Comparison of ENCODE assay signal across 24 mouse cellular contexts in the genomic region with DNA sequence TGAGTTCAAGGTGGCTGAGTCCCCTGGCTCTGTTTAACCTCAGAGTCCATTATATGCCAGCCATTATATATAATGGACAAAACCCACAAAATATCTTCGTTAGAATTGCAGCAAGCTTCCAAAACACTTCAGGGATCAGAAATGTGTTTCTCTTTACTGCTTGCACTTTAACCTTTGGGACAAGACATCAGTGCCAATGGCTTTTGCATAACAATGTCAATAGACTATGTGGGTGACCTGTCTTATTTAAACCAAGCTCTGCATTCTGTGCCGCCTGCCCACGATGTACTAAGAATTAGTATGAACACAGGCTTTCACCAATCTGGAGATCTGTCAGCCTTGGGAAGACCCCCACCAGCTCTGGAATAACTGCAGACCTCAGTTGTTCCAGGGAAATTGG.
DNase-seq lines count a peak whose midpoint lies in the region; ATAC-seq and TF ChIP-seq lines count a peak whose summit lies in the region.
"Had no signal": no experiment of that assay in that cellular context is flagged by ENCODE, and none has a peak within 500 bp of the region (broad histone marks: within the 10 kb centered on the region; RNA-seq: fewer than 3 reads in every experiment).

No protein-coding gene starts in this region.

- no peak overlapping the region for H3K4me3 ChIP-seq in heart, postnatal 0 days (ENCODE audit: low read depth, low read length)
- no peak overlapping the region for H3K4me3 ChIP-seq in heart, embryonic 10.5 days
- no peak overlapping the region for H3K4me3 ChIP-seq in left cerebral cortex, adult 2 months
- H3K4me3 ChIP-seq in midbrain, embryonic 12.5 days, result no peak overlapping the region
- H3K4me3 ChIP-seq in midbrain, embryonic 13.5 days (replicated peaks), result no peak overlapping the region
- H3K4me3 ChIP-seq in myocyte, result peak overlapping the region; percentile 16
- H3K4me3 ChIP-seq: embryonic facial prominence, embryonic 13.5 days; forebrain, embryonic 12.5 days; heart, embryonic 12.5 days; liver, embryonic 12.5 days; neural tube, embryonic 12.5 days had no signal

- H3K79me2 ChIP-seq in myocyte (ENCODE audit: control insufficient read depth, insufficient read depth), result peaks cover 85% of the 10 kb centered on the region

- no peak overlapping the region for H3ac ChIP-seq in myocyte (ENCODE audit: control insufficient read depth, insufficient read length)

- no peak for TF ChIP-seq EP300 in heart, postnatal 0 days (IDR thresholded peaks at IDR 0.05; ENCODE audit: low read depth)

- H3K4me1 ChIP-seq in heart, postnatal 0 days (ENCODE audit: control insufficient read depth, insufficient read depth), result peaks cover 12% of the 10 kb centered on the region; the same call in 1 of the 2 replicates
- H3K4me1 ChIP-seq in heart, embryonic 10.5 days, result peaks cover 36% of the 10 kb centered on the region
- H3K4me1 ChIP-seq in midbrain, embryonic 12.5 days, result peaks cover 65% of the 10 kb centered on the region
- peaks cover 63% of the 10 kb centered on the region for H3K4me1 ChIP-seq in midbrain, embryonic 13.5 days (replicated peaks)

- H3K27me3 ChIP-seq in heart, postnatal 0 days (ENCODE audit: control insufficient read depth, insufficient read depth, low read length), result peaks cover 9% of the 10 kb centered on the region
- peaks cover 74% of the 10 kb centered on the region for H3K27me3 ChIP-seq in heart, embryonic 10.5 days (ENCODE audit: insufficient read depth, poor library complexity, severe bottlenecking)
- H3K27me3 ChIP-seq in midbrain, embryonic 12.5 days, result no peaks in the 10 kb centered on the region
- H3K27me3 ChIP-seq in midbrain, embryonic 13.5 days, result no peaks in the 10 kb centered on the region
- H3K27me3 ChIP-seq in myocyte (ENCODE audit: control insufficient read depth, insufficient read depth, insufficient read length), result no peaks in the 10 kb centered on the region
- H3K27me3 ChIP-seq: embryonic facial prominence, embryonic 13.5 days; forebrain, embryonic 12.5 days; liver, embryonic 12.5 days; neural tube, embryonic 12.5 days; Patski had no signal

- H3K9ac ChIP-seq in heart, postnatal 0 days (replicated peaks; ENCODE audit: low read depth, low read length), result no peak overlapping the region
- H3K9ac ChIP-seq in midbrain, embryonic 12.5 days (replicated peaks), result no peak overlapping the region
- no peak overlapping the region for H3K9ac ChIP-seq in midbrain, embryonic 13.5 days (replicated peaks)
- H3K9ac ChIP-seq: forebrain, embryonic 12.5 days; heart, embryonic 12.5 days; liver, embryonic 12.5 days had no signal

- intact Hi-C loops in left cerebral cortex, adult 2 months (cut with DNase I), result no loop called here

- no peak for DNase-seq in heart, postnatal 0 days (ENCODE audit: low spot score)
- no peak for DNase-seq in heart, embryonic 10.5 days (ENCODE audit: low spot score)
- DNase-seq in left cerebral cortex, adult 2 months (ENCODE audit: extremely low spot score in 1 of 2, low spot score in 2 of 2), result no peak
- no peak for DNase-seq in left cerebral cortex, adult 18-20 months (ENCODE audit: low spot score in 2 of 2)
- DNase-seq: cerebellum, adult 11 months; cerebellum, adult 9-10 months; forebrain, postnatal 0 days; kidney, adult 9 months; kidney, postnatal 10 days; layer of hippocampus, postnatal 36 days; lung, adult 18-20 months; thymus, postnatal 4 days had no signal

- no peak for TF ChIP-seq CTCF in heart, postnatal 0 days (IDR thresholded peaks at IDR 0.05; ENCODE audit: low read depth)
- no peak for TF ChIP-seq CTCF in left cerebral cortex, adult 2 months (IDR thresholded peaks at IDR 0.05)

- WGBS in heart, postnatal 0 days, result 69% methylated on average over 3 of the region's 3 CpGs
- WGBS in heart, embryonic 10.5 days, result 66% methylated on average over 3 of the region's 3 CpGs
- WGBS in midbrain, embryonic 12.5 days, result 38% methylated on average over 3 of the region's 3 CpGs
- WGBS in midbrain, embryonic 13.5 days, result 33% methylated on average over 3 of the region's 3 CpGs

- peak overlapping the region; percentile 37; the same call in 1 of the 2 replicates for H3K27ac ChIP-seq in heart, postnatal 0 days (ENCODE audit: low read depth)
- H3K27ac ChIP-seq in heart, embryonic 10.5 days, result no peak overlapping the region
- peak overlapping the region; percentile 88 for H3K27ac ChIP-seq in left cerebral cortex, adult 2 months
- H3K27ac ChIP-seq in midbrain, embryonic 12.5 days (replicated peaks), result no peak overlapping the region
- no peak overlapping the region for H3K27ac ChIP-seq in midbrain, embryonic 13.5 days
- H3K27ac ChIP-seq: embryonic facial prominence, embryonic 13.5 days; forebrain, embryonic 12.5 days; liver, embryonic 12.5 days; macrophage; neural tube, embryonic 12.5 days had no signal

- H3K36me3 ChIP-seq in heart, postnatal 0 days (replicated peaks; ENCODE audit: control insufficient read depth, insufficient read depth, low read length), result no peaks in the 10 kb centered on the region
- H3K36me3 ChIP-seq in heart, embryonic 10.5 days, result no peaks in the 10 kb centered on the region
- H3K36me3 ChIP-seq in midbrain, embryonic 12.5 days, result no peaks in the 10 kb centered on the region
- no peaks in the 10 kb centered on the region for H3K36me3 ChIP-seq in midbrain, embryonic 13.5 days
- no peaks in the 10 kb centered on the region for H3K36me3 ChIP-seq in myocyte (ENCODE audit: control insufficient read depth, insufficient read depth)
- H3K36me3 ChIP-seq: embryonic facial prominence, embryonic 13.5 days; forebrain, embryonic 12.5 days; heart, embryonic 12.5 days; liver, embryonic 12.5 days; neural tube, embryonic 12.5 days had no signal

- no peak overlapping the region for H3K4me2 ChIP-seq in heart, postnatal 0 days (ENCODE audit: low read depth, low read length)
- H3K4me2 ChIP-seq in midbrain, embryonic 12.5 days (replicated peaks), result 0 out of 2 replicates have a peak overlapping the region, but pooled peaks have one; percentile 1
- no peak overlapping the region for H3K4me2 ChIP-seq in midbrain, embryonic 13.5 days (replicated peaks)
- H3K4me2 ChIP-seq in myocyte (ENCODE audit: low read depth), result peak overlapping the region; percentile 87
- H3K4me2 ChIP-seq: forebrain, embryonic 12.5 days; liver, embryonic 12.5 days had no signal

- H3K9me3 ChIP-seq in heart, postnatal 0 days (replicated peaks; ENCODE audit: control insufficient read depth, low read length), result no peaks in the 10 kb centered on the region
- no peaks in the 10 kb centered on the region for H3K9me3 ChIP-seq in heart, embryonic 10.5 days
- H3K9me3 ChIP-seq in midbrain, embryonic 12.5 days, result no peaks in the 10 kb centered on the region
- no peaks in the 10 kb centered on the region for H3K9me3 ChIP-seq in midbrain, embryonic 13.5 days
- H3K9me3 ChIP-seq: embryonic facial prominence, embryonic 13.5 days; forebrain, embryonic 12.5 days; heart, embryonic 12.5 days; liver, embryonic 12.5 days; neural tube, embryonic 12.5 days had no signal

- no peak for TF ChIP-seq POLR2A in myocyte (IDR thresholded peaks at IDR 0.05; ENCODE audit: insufficient read length, low read depth)

- ATAC-seq in heart, postnatal 0 days (ENCODE audit: insufficient read depth, low read depth), result no peak
- no peak for ATAC-seq in midbrain, embryonic 12.5 days (ENCODE audit: low FRiP score, low read depth)
- ATAC-seq in midbrain, embryonic 13.5 days, result no peak
- ATAC-seq in erythroid progenitor cell, adult 5-6 weeks (replicated peaks; ENCODE audit: low FRiP score, poor library complexity, severe bottlenecking), result no peak
- ATAC-seq: intestine, embryonic 16.5 days; liver, embryonic 12.5 days; Patski had no signal

TF ChIP-seq in myocyte, 11 proteins besides CTCF, POLR2A, EP300 and RAD21:
- no peak for TF ChIP-seq SRF (IDR thresholded peaks at IDR 0.05; ENCODE audit: control insufficient read depth, insufficient read length, low read depth)
- no peak for TF ChIP-seq POLR2AphosphoS2 (IDR thresholded peaks at IDR 0.05; ENCODE audit: insufficient read length, low read depth)
- TF ChIP-seq CEBPB (IDR thresholded peaks at IDR 0.05; ENCODE audit: insufficient read depth, poor library complexity, severe bottlenecking), result no peak
- TF ChIP-seq MAX (IDR thresholded peaks at IDR 0.05; ENCODE audit: low read depth), result no peak
- TF ChIP-seq REST (IDR thresholded peaks at IDR 0.05; ENCODE audit: insufficient read depth, insufficient read length), result no peak
- TF ChIP-seq TCF3 (IDR thresholded peaks at IDR 0.05; ENCODE audit: insufficient read length, low read depth), result no peak
- no peak for TF ChIP-seq MYOG (IDR thresholded peaks at IDR 0.05; ENCODE audit: control insufficient read depth in 1 of 3, insufficient read depth in 1 of 3, insufficient read length in 2 of 3, low read depth in 2 of 3)
- TF ChIP-seq TCF12 (IDR thresholded peaks at IDR 0.05; ENCODE audit: insufficient read depth, poor library complexity, severe bottlenecking), result no peak
- no peak for TF ChIP-seq USF1 (IDR thresholded peaks at IDR 0.05; ENCODE audit: low read depth)
- TF ChIP-seq MYOD1 (IDR thresholded peaks at IDR 0.05; ENCODE audit: control insufficient read depth in 1 of 3, insufficient read length in 2 of 3, low read depth in 2 of 3), result no peak
- TF ChIP-seq E2F4 (IDR thresholded peaks at IDR 0.05; ENCODE audit: insufficient read depth), result no peak

Comparison
In these comparisons a context has a peak if more than half of its experiments do, and no peak if none do; other contexts are left out.
1. H3K27ac ChIP-seq: peak in heart, postnatal 0 days (single experiment) and left cerebral cortex, adult 2 months (single experiment); none in heart, embryonic 10.5 days (single experiment), midbrain, embryonic 12.5 days (single experiment) and midbrain, embryonic 13.5 days (single experiment).
2. H3K4me2 ChIP-seq: peak in midbrain, embryonic 12.5 days (single experiment) and myocyte (single experiment); none in heart, postnatal 0 days (single experiment) and midbrain, embryonic 13.5 days (single experiment).